Mouse (Mus musculus) forelimb bud, embryonic 11.5 days (tissue): ENCODE data around the gene Jund.

Source experiments
- DNase-seq: peaks from one replicate; pipeline ENCODE4 v3.0.0-alpha.2; 2012; ENCODE audit warnings: low read depth, low spot score

Gene Jund

DNA sequence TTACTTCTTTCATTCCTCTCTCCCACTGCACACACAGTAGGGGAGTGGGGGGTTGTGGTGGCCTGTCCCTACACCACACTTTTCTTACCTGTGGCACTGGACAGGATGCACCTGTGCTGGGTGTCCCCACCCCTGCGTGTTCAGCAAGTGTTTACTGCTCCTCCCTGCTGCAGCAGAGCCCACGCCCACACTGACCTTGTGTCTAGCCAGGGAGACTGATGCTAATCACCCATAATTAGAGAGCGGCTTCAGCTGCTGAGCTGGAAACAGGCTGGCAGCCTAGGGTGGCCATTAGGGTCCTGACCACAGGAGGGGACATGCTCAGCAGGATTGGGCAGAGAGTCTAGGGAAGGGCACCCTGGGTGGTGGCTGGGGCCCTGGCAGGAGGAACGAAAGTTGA lies 24.0 kb upstream of the Jund start:
- DNase-seq, result no peak

DNA sequence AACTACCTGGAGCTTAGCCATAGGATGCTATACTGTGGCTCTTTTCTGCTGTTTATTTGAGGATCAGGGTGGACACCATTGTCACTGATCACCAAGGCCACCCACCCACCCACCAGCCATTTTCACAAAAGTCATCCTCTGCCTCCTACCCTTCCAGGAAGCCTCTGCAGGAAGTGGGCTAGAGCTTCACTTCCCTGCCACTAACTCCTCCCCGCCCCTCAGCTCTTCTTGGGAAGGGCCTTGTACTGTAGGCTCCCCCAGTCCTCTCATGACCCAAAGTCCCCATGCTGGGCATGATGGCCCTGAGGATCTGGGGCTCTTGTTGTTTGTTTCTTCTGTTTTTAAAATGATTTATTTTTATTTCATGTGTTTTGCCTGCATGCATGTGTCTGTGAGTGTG lies 23.4 kb upstream of the Jund start:
- no peak for DNase-seq

DNA sequence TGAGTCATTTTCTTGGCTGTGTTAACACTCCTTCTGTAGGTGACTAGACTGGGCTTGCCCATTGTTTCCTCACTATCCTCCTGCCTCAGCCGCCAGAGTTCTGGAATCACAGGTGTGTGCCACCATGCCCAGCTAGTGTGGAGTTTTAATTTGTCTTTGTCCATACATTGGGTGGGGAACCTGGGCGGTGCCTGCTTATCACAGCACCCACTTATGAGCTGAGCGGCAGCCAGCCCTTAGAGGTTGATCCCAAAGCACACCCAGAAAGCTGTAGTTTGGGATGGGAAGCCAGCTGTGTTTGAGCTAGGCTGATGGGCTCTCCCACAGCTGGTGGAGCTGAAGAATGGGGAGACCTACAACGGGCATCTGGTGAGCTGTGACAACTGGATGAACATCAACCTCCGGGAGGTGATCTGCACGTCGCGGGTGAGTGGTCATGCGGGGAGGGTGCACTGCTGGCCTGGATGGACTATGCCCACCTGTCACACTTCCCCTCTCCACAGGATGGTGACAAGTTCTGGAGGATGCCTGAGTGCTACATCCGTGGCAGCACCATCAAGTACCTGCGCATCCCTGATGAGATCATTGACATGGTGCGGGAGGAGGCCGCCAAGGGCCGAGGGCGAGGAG lies 21.2 kb upstream of the Jund start:
- no peak for DNase-seq

DNA sequence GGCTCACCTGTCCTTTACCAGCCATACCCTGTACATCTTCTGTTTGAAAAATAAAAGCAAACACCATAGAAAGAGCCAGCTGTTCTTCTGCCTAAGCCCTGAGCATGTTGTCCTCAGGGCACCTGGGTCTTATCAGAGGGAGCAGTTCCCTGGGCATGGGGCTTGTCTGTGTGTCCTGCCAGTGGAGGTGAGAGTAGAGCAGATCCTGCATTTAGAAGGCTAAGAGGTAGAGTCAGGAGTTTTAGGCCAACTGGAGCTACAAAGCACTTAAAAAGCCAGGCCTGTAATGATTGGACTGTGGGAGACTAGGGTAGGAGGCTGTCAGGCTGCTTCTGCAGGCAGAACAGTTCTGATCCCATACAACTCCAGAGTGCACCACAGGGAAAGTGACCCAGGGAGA lies 20.1 kb upstream of the Jund start:
- DNase-seq, result no peak

GRCm38 (mm10) chr8:70679404-70679803 lies 19.3 kb upstream of the Jund start:
- DNase-seq, result no peak

GRCm38 (mm10) chr8:70680039-70680438 lies 18.7 kb upstream of the Jund start:
- DNase-seq, result no peak

GRCm38 (mm10) chr8:70681410-70681809 lies 17.3 kb upstream of the Jund start:
- DNase-seq, result no peak

GRCm38 (mm10) chr8:70682193-70682592 lies 16.6 kb upstream of the Jund start:
- peak; percentile 28 for DNase-seq

GRCm38 (mm10) chr8:70682692-70683091 lies 16.1 kb upstream of the Jund start:
- no peak for DNase-seq

DNA sequence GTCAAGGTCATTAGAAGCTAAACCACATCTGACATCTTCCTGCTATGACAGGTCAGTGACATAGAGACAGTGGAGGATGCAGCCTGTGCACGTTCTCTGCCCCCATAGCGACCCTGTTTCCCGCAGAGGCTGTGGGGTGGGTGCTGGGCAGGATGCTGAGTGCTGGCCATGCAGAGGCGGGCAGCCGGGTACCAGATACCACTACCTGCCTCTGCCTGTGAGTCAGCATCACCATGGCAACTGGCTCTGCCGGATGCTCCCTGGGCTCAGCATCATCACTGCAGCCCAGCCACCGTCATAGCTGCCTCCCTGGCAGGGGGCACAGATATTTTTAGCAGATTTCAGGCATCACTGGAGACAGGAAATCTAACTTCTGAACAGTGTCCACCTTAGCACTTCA lies 14.5 kb upstream of the Jund start:
- no peak for DNase-seq

DNA sequence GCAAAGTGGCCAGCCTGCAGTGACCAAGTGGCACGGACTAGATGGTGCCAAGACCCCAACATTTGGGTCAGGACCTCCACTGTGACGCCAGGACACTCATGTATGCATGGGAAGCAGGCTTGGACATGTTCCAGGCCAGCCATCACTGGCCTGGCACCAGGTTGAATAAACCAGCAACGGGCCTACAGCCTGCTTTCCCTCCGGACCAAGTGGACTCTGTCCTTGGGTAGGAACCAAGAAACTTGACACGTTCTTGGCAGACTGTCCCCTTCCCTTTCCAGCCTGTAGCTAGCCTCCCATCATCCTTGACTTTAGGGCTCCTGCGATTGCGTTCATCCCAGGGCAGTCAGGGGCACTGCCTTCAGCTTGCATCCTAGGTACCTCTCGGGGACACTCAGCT lies 11.2 kb upstream of the Jund start:
- no peak for DNase-seq

GRCm38 (mm10) chr8:70688136-70688535 lies 10.6 kb upstream of the Jund start:
- DNase-seq, result no peak

DNA sequence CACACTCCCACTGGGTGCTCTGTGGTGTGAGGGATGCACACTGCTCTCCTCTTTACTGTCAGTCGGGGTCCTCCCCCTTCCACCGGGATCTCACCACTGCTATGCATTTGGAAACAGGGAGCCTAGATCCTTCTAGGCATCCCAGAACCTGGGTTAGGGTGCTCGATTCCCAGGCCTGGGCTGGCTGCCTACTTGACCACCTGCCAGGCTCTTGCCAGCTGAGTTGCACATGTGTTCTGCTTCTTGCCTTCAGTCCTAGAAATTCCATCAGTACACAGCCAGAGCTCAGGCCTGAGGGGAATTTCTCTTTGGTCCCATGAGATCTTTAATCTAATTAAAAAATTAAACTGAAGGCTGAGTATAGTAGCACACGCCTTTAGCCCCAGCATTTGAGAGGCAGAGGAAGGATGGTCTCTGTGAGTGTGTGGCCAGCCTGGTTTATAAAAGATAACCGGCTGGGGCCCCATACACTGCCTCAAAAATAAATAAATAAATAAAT lies 8.8 kb upstream of the Jund start:
- DNase-seq, result no peak

GRCm38 (mm10) chr8:70691230-70691629 lies 7.5 kb upstream of the Jund start:
- no peak for DNase-seq

DNA sequence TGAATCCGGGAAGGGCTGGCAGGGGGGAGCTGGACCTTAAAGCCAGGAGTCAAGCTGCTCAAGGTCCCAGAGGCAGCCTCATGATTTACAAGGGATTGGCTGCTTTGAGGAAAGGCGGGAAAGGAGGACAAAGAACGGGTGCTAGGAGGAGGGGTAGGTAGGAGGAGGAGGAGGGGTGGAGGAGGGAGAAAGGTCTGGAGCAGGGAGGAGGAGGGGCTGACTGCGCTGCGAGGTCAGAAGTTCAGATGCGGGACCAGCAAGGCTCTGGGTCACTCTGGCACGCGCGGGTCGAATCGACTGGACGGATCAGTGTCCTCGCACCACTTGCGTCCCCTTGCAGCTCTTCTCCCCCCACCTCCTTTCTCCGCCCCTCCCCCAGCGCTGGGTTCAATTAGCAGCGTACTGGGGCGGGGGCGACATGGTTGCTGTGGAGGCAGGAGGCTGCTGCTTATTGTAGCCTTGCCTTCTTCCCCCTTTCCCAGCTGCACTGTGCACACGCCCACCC lies 7.0 kb upstream of the Jund start:
- peak; percentile 94 for DNase-seq

DNA sequence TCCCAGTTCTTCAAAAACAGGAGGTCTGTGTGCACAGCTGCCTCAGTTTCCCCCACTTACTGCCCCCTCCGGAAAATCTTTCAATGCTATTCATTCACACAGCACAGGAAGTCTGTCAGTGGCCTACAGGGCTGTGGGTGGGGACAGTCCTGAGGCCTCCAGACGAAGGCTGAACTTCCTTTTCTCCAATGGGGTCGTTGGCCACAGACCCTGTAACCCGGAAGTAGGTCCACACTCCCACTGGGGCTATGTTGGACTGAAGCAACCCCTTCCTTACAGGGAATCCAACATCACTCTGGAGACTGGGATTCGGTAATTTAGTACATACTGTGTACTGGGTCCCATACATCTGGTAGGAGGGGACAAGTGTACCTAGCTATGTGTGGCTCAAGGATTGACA lies 5.1 kb upstream of the Jund start:
- DNase-seq, result no peak

DNA sequence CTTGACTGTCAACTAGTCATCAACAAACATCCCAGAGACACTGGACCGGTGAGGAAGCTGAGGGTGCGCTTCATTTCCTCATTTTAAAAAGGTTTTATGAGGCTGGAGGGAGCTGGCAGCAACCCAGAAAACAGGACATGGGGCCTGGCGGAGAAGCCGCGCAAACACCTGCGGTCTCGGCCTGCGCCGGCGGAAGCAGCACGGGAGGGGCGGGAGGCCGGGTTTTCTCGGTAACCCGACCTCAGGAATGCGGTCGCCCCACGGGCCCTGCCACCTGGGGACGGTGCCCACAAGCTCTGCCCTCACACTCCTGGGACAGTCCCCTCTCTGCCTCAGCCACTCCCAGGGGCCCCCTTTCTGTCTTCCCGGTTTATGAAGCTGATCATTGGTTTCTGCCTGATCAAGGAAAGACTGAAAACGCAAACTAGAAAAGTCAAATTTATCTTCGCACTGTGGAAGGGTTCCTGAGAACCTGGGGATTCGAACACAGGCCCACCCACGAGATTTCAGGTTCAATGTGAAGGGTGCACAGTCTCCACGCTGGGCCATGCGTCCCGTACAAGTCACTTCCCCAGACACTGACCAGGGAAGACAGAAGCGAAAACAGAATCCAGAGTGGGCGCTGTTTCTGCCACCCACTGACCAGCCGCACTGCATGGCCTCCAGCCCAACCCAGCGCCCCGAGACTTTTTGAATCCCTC lies 3.3 kb upstream of the Jund start:
- peak; percentile 63 for DNase-seq

- peak; percentile 81 for DNase-seq
Observed at GRCm38 (mm10) chr8:70696019-70696885, 2.5 kb upstream of the Jund start.

DNA sequence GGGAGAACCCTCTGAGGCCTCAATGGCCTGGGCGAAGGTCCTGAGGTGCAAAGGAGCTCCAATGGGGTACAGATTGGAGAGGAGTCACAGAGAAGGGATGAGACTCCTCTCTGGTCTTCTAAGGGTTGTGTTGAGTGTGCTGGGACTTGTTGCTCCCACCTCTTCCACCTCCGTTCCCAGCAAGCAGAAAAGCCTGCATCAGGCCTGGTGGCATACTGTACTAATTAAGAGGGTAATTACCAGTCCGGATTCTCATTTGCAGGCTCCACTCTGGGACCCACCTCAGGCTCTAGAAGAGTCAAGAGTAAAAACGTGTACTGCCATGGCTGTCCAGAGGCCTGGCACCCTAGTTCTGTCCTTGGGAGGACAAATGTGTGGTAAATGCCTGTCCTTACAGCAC lies 1.8 kb upstream of the Jund start:
- peak; percentile 29 for DNase-seq

- no peak for DNase-seq
Observed at GRCm38 (mm10) chr8:70697366-70698250, 1.1 kb upstream of the Jund start.

DNA sequence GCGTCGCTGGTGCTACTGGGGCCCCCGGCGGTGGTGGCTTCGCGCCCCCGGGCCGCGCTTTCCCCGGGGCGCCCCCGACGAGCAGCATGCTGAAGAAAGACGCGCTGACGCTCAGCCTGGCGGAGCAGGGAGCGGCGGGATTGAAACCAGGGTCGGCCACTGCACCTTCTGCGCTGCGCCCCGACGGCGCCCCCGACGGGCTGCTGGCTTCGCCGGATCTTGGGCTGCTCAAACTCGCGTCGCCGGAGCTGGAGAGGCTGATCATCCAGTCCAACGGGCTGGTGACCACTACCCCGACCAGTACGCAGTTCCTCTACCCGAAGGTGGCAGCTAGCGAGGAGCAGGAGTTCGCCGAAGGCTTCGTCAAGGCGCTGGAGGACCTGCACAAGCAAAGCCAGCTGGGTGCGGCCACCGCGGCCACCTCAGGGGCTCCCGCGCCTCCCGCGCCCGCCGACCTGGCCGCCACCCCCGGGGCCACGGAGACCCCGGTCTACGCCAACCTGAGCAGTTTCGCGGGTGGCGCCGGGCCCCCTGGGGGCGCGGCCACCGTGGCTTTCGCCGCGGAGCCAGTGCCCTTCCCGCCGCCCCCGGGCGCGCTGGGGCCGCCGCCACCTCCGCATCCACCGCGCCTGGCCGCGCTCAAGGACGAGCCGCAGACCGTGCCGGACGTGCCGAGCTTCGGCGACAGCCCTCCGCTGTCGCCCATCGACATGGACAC lies 526 bp downstream of the Jund start:
- DNase-seq, result peak; percentile 58
